Mouse (Mus musculus): ENCODE results near the gene Bcas3. TPM values are rescaled to one million over a fixed set of nuclear protein-coding genes. Genes with fewer than 3 reads are reported as not detected.
"Not testable (repeated sequence)": the region's sequence is repeated elsewhere in the genome, so short reads cannot be mapped to it uniquely, and the experiment has no call there.

Gene Bcas3
- polyA plus RNA-seq, 1 experiment from 2014 or later, result 26.0 TPM

DNA sequence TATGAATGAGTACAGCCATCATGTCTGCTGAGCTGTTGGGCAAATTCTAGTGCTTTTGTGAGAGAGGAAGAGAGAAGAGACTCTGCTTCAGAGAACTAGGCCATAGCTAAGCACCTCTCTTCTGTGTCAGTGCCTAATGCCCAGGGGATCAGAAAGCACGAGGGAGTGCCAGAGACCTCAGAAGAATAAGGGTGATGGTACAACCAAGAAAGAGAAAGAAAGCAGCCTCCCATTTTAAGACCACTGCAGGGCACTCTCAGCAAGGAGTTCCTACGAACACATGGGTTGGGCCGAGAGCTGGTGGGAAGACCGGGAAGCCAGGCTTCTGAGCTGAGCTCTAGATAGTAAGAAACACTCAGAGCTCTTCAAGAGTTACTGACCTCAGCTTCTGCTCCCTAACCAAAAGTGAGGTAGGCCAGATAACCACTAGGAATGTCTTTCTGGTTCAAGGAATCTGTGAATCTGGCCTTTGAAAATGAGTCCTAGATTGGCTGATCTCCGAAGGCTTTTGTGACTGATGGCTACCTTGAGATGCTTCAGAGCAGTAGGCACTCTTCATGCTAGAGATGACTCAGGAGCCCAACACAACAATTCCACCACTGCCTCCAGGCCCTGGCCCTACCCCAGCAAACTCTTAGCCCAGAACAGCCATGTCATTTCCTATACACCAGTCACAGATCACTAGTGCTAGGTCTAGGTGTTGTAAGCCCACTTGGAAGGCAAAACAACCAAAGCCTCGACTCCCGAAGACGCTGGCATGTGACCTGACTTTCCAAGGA, 359.2 kb downstream of the Bcas3 start:
- TF ChIP-seq CTCF (IDR thresholded peaks at IDR 0.05) (no peak), EP300 (IDR thresholded peaks at IDR 0.05) (no peak)
- no peak for ATAC-seq

DNA sequence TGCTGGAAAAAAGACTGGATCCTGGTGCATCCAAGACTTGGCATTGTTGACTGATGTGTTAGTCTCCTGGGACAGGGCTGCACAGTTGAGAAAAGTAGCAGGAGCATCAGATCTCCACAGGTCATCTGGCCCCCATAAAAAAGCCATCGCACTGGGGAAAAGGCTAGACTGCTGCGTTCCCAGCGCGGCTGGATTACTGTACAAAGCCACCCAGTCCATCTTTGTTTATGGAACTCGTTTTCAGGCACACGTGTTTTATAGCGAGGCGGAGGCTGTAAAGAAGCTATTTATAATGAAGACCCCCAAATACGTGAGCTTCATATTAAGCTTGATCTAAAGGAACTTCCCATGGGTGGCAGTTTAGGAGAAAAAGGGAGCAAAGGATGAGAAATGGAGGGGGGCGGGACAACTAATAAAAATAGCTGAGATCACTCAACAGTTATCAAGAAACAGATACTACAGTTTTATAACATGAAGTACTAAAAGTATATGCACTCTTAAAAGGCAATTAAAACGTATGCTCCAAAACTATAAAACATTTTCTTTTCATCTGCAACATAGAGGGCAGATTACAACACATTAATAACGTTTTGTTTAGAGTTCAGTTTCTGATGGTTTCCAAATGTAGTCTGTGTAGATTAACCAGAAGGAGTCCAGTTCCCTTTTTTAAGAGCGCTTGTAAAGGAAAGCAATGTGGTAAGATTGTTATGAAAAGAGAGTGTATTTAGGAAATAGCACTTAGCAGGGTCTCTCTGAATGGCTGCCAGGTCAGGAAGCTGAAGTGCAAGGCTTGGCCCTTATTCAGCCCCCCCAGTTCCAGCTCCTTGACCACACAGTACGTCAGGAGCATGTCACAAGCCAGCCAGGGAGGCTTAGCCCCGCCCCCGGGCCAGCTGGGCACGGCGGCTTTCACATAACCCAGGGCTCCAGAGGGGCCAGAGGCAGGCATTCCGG, 360.2 kb downstream of the Bcas3 start:
- WGBS, result 28% methylated on average over 19 of the region's 19 CpGs
- H3K27ac ChIP-seq (ENCODE audit: low read length), result peak overlapping the region; percentile 81
- peak; percentile 97 for ATAC-seq

More for the DNA sequence above, 359.2 kb downstream of the Bcas3 start:
- H3K4me3 ChIP-seq (ENCODE audit: low read depth, low read length), result no peak overlapping the region
- H3K27me3 ChIP-seq (replicated peaks; ENCODE audit: insufficient read depth, low read length), result no peaks in the 10 kb centered on the region
- peak overlapping the region; percentile 47 for H3K27ac ChIP-seq (ENCODE audit: low read length)
- H3K4me1 ChIP-seq (ENCODE audit: insufficient read depth, low read depth, low read length), result peaks cover 13% of the 10 kb centered on the region; the same call in 1 of the 2 replicates
- H3K9me3 ChIP-seq (ENCODE audit: low read length), result no peaks in the 10 kb centered on the region
- no peak overlapping the region for H3K4me2 ChIP-seq (replicated peaks; ENCODE audit: low read depth, low read length)
- 73% methylated on average over 8 of the region's 8 CpGs for WGBS
- no peak overlapping the region for H3K9ac ChIP-seq (replicated peaks; ENCODE audit: low read depth)
- DNase-seq (ENCODE audit: low spot score), result no peak
- no peaks in the 10 kb centered on the region for H3K36me3 ChIP-seq (ENCODE audit: insufficient read depth, low read length)

GRCm38 (mm10) chr11:85713814-85714208, 360.8 kb downstream of the Bcas3 start:
- Histone ChIP-seq H3K4me2 (replicated peaks; ENCODE audit: low read depth, low read length) (peak overlapping the region; percentile 20; the same call in 1 of the 2 replicates), H3K27ac (ENCODE audit: low read length) (peak overlapping the region; percentile 81), H3K36me3 (ENCODE audit: insufficient read depth, low read length) (no peaks in the 10 kb centered on the region), H3K9ac (replicated peaks; ENCODE audit: low read depth) (no peak overlapping the region), H3K27me3 (replicated peaks; ENCODE audit: insufficient read depth, low read length) (no peaks in the 10 kb centered on the region), H3K4me1 (ENCODE audit: insufficient read depth, low read depth, low read length) (peaks cover 13% of the 10 kb centered on the region; the same call in 1 of the 2 replicates), H3K9me3 (ENCODE audit: low read length) (no peaks in the 10 kb centered on the region), H3K4me3 (ENCODE audit: low read depth, low read length) (no peak overlapping the region)
- TF ChIP-seq CTCF (IDR thresholded peaks at IDR 0.05) (no peak), EP300 (IDR thresholded peaks at IDR 0.05) (no peak)
- no peak for DNase-seq (ENCODE audit: low spot score)
- WGBS, result 25% methylated on average over 2 of the region's 2 CpGs
- peak; percentile 43 for ATAC-seq

More for the DNA sequence above, 360.2 kb downstream of the Bcas3 start:
- Histone ChIP-seq H3K9me3 (ENCODE audit: low read length) (no peaks in the 10 kb centered on the region), H3K36me3 (ENCODE audit: insufficient read depth, low read length) (no peaks in the 10 kb centered on the region), H3K4me3 (ENCODE audit: low read depth, low read length) (no peak overlapping the region), H3K4me1 (ENCODE audit: insufficient read depth, low read depth, low read length) (peaks cover 13% of the 10 kb centered on the region; the same call in 1 of the 2 replicates), H3K27me3 (replicated peaks; ENCODE audit: insufficient read depth, low read length) (no peaks in the 10 kb centered on the region), H3K9ac (replicated peaks; ENCODE audit: low read depth) (no peak overlapping the region), H3K4me2 (replicated peaks; ENCODE audit: low read depth, low read length) (0 out of 2 replicates have a peak overlapping the region, but pooled peaks have one; percentile 20)
- DNase-seq (ENCODE audit: low spot score), result peak; percentile 98
- TF ChIP-seq EP300 (IDR thresholded peaks at IDR 0.05) (peak; percentile 98), CTCF (IDR thresholded peaks at IDR 0.05) (no peak)

DNA sequence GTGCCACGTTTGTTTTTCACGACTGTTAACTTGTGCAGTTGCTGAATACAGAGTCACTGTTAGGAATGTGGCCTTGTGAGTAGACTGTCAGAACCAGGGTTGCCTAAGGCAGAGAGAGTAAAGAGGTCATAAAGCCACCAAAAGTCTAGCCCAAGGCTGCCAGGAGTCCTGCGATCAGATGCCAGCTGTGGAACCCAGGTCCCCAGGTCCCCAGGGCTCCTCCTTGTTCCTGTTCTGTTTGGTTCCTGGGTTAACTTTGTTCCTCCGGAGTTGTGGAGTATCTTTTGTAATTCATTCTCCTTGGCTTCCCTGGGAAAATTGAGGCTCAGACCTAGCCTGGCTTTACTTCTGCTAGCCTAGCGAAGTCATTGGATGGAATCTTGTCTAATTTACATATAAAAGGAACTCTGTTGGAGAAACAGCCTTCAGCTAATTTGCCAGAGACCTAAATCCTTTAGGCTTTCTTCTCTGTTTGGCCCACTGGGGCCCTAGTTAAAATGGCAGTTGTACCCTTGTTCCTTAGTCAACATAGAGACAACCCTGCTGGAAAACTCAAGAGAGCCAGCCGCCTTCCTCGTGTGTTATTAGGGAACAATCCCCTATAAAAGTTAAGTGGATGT, 361.5 kb downstream of the Bcas3 start:
- H3K27me3 ChIP-seq (replicated peaks; ENCODE audit: insufficient read depth, low read length), result no peaks in the 10 kb centered on the region

GRCm38 (mm10) chr11:85716730-85717129, 363.8 kb downstream of the Bcas3 start:
- not testable (repeated sequence) for DNase-seq (ENCODE audit: low spot score); H3K4me3 ChIP-seq (ENCODE audit: low read depth, low read length); H3K36me3 ChIP-seq (ENCODE audit: insufficient read depth, low read length); H3K27ac ChIP-seq (ENCODE audit: low read length); H3K9me3 ChIP-seq (ENCODE audit: low read length); H3K4me2 ChIP-seq (replicated peaks; ENCODE audit: low read depth, low read length); H3K9ac ChIP-seq (replicated peaks; ENCODE audit: low read depth); H3K27me3 ChIP-seq (replicated peaks; ENCODE audit: insufficient read depth, low read length); ATAC-seq
- peaks cover 13% of the 10 kb centered on the region; the same call in 1 of the 2 replicates for H3K4me1 ChIP-seq (ENCODE audit: insufficient read depth, low read depth, low read length)
- WGBS, result 85% methylated on average over 2 of the region's 2 CpGs

More for the DNA sequence above, 361.5 kb downstream of the Bcas3 start:
- no peaks in the 10 kb centered on the region for H3K36me3 ChIP-seq (ENCODE audit: insufficient read depth, low read length)
- no peak overlapping the region for H3K4me2 ChIP-seq (replicated peaks; ENCODE audit: low read depth, low read length)
- no peak overlapping the region for H3K9ac ChIP-seq (replicated peaks; ENCODE audit: low read depth)
- DNase-seq (ENCODE audit: low spot score) (peak; percentile 50), ATAC-seq (no peak)
- 32% methylated on average over 7 of the region's 7 CpGs for WGBS
- no peak overlapping the region for H3K4me3 ChIP-seq (ENCODE audit: low read depth, low read length)
- TF ChIP-seq CTCF (IDR thresholded peaks at IDR 0.05) (no peak), EP300 (IDR thresholded peaks at IDR 0.05) (no peak)
- H3K27ac ChIP-seq (ENCODE audit: low read length), result peak overlapping the region; percentile 81
- H3K4me1 ChIP-seq (ENCODE audit: insufficient read depth, low read depth, low read length), result peaks cover 13% of the 10 kb centered on the region; the same call in 1 of the 2 replicates
- no peaks in the 10 kb centered on the region for H3K9me3 ChIP-seq (ENCODE audit: low read length)
